Comparison of ENCODE assay signal across 8 mouse cellular contexts in the genomic region with DNA sequence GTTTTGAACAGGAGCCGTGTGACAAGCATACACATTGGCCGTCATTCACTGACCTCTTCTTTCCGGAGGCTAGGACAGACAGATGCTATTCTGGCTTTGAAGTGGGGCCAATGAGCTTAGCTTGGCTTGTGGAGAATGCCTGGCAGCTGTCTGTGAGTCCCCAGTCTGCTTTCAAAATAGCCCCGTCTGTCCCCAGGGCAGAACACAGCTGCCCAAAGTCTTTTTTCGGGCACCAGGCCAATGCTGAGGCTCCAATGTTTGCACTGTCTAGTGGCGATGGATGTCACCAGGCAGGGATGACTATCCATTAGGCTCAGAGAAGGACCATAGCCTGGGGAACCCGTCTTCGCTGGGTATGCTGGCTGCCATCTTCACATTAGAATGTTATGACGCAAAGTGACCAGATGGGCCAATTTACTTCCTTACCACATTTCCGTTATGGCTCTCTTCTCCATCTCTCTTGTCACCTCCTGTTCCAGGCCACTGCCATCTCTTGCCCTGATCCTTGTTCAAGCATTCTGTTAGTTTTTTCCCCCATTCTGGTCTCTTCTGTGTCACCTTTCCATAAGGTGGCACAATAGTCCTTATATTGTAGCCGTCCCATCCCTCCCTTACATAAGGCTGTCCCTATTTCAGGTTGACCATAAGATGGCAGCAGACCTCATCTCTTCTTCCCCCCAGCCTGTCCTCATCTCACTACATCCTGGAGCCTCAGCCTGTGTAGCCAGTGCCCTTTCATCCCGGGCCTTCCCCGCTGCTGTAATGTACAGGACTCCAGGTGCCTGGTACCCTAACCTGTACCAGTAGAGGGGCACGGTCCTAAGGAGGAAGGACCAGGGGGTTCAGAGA. TPM values are rescaled to one million over a fixed set of nuclear protein-coding genes. Genes with fewer than 3 reads are reported as not detected.
DNase-seq lines count a peak whose midpoint lies in the region; ATAC-seq and TF ChIP-seq lines count a peak whose summit lies in the region.

No protein-coding gene starts in this region.

- no peak overlapping the region for H3K9ac ChIP-seq in limb, embryonic 14.5 days (ENCODE audit: low read depth, low read length, severe bottlenecking)

- H3K9me3 ChIP-seq in limb, embryonic 14.5 days (ENCODE audit: control insufficient read depth, low read length), result no peaks in the 10 kb centered on the region

- H3K4me1 ChIP-seq in limb, embryonic 14.5 days (ENCODE audit: control insufficient read depth, insufficient read depth, low read length), result peaks cover 20% of the 10 kb centered on the region
- H3K4me1 ChIP-seq in olfactory bulb, adult 2 months (ENCODE audit: control insufficient read depth, insufficient read depth, low read length), result peaks cover 15% of the 10 kb centered on the region

- no peak overlapping the region for H3K4me2 ChIP-seq in limb, embryonic 14.5 days (replicated peaks; ENCODE audit: low read depth, low read length, severe bottlenecking)

- WGBS in limb, embryonic 14.5 days, result 69% methylated on average over 14 of the region's 14 CpGs
- 61% methylated on average over 14 of the region's 14 CpGs for WGBS in olfactory bulb, adult 2 months

- H3K27ac ChIP-seq in limb, embryonic 14.5 days (replicated peaks; ENCODE audit: low read depth, low read length), result no peak overlapping the region
- 0 out of 2 replicates have a peak overlapping the region, but pooled peaks have one; percentile 10 for H3K27ac ChIP-seq in olfactory bulb, adult 2 months (ENCODE audit: insufficient read depth, low read depth, low read length)

- TF ChIP-seq POLR2A in limb, embryonic 14.5 days (IDR thresholded peaks at IDR 0.05; ENCODE audit: borderline replicate concordance, extremely low read depth, insufficient read depth, insufficient read length), result no peak
- no peak for TF ChIP-seq POLR2A in olfactory bulb, adult 2 months (IDR thresholded peaks at IDR 0.05; ENCODE audit: insufficient read depth, low read depth, low read length)

- H3K27me3 ChIP-seq in limb, embryonic 14.5 days (ENCODE audit: control insufficient read depth, insufficient read depth, low read length), result no peaks in the 10 kb centered on the region

- ATAC-seq in limb, embryonic 14.5 days (ENCODE audit: low FRiP score, low read depth), result peak; percentile 60

- peaks cover 44% of the 10 kb centered on the region for H3K36me3 ChIP-seq in limb, embryonic 14.5 days (ENCODE audit: control insufficient read depth, insufficient read depth, low read length)

- no peak for TF ChIP-seq CTCF in olfactory bulb, adult 2 months (IDR thresholded peaks at IDR 0.05; ENCODE audit: insufficient read depth, low read depth, low read length)

- H3K4me3 ChIP-seq in limb, embryonic 14.5 days (replicated peaks; ENCODE audit: low read length), result no peak overlapping the region
- H3K4me3 ChIP-seq in olfactory bulb, adult 2 months (ENCODE audit: insufficient read depth, low read depth, low read length), result no peak overlapping the region

- peak; percentile 73 for DNase-seq in adrenal gland, postnatal 14 days
- no peak for DNase-seq in adrenal gland, adult 18-20 months (ENCODE audit: low spot score in 2 of 2)
- peak; percentile 79 for DNase-seq in cerebellum, adult 9-10 months
- DNase-seq in gastrocnemius, postnatal 4 days (ENCODE audit: low spot score in 2 of 2), result peak; percentile 57 to 84
- peak; percentile 51 for DNase-seq in kidney, adult 9 months
- peak; percentile 70 for DNase-seq in limb, embryonic 14.5 days (ENCODE audit: low spot score)
- DNase-seq in urinary bladder, postnatal 10 days (ENCODE audit: low spot score), result no peak

RNA-seq across cellular contexts. Expression of a gene that starts 22.7 kb away (rescaled TPM):
- 24.3 and 28.3 TPM in 2 replicates for total RNA-seq in adrenal gland, postnatal 14 days (2021)
- total RNA-seq in adrenal gland, adult 18-20 months (2021), result 10 to 100 TPM; 40.8 to 64.8 TPM
- total RNA-seq in gastrocnemius, postnatal 4 days (2021), result 10 to 100 TPM; 37.1 to 40.3 TPM
- 106 TPM in 2 replicates for polyA plus RNA-seq in limb, embryonic 14.5 days (2012; rRNA removed)
- polyA plus RNA-seq in limb, embryonic 14.5 days (2014; fragmentation: Nextera tagmentation; extraction: Ambion mirVana), result 83.3 and 94.1 TPM in 2 replicates
- not detected in 2 replicates for polyA plus RNA-seq in olfactory bulb, adult 2 months (2012; ENCODE audit: insufficient read depth, insufficient read length, low replicate concordance, missing spikeins)

RNA-seq across cellular contexts. Expression of a gene that starts 53.8 kb away (rescaled TPM):
- 12.6 and 15.0 TPM in 2 replicates for total RNA-seq in adrenal gland, postnatal 14 days (2021)
- total RNA-seq in adrenal gland, adult 18-20 months (2021), result 1 to 10 TPM; 7.0 to 7.6 TPM
- total RNA-seq in gastrocnemius, postnatal 4 days (2021), result 10 to 100 TPM; 65.2 to 67.1 TPM
- 115 and 157 TPM in 2 replicates for polyA plus RNA-seq in limb, embryonic 14.5 days (2012; rRNA removed)
- 129 and 141 TPM in 2 replicates for polyA plus RNA-seq in limb, embryonic 14.5 days (2014; fragmentation: Nextera tagmentation; extraction: Ambion mirVana)
- not detected in 2 replicates for polyA plus RNA-seq in olfactory bulb, adult 2 months (2012; ENCODE audit: insufficient read depth, insufficient read length, low replicate concordance, missing spikeins)

Comparison
In these comparisons a context has a peak if more than half of its experiments do, and no peak if none do; other contexts are left out.
1. DNase-seq: peak in adrenal gland, postnatal 14 days (single experiment), cerebellum, adult 9-10 months (single experiment), gastrocnemius, postnatal 4 days (2 of 2), kidney, adult 9 months (single experiment) and limb, embryonic 14.5 days (single experiment); none in adrenal gland, adult 18-20 months (0 of 2) and urinary bladder, postnatal 10 days (single experiment).